Mouse (Mus musculus) C2C12 (cell line): ENCODE measurements around the gene Ror1. TPM values are rescaled to one million over a fixed set of nuclear protein-coding genes. Genes with fewer than 3 reads are reported as not detected.

Source experiments
- H3K27me3 ChIP-seq: one replicate; pipeline ENCODE4 v1.6.1; 2011; ENCODE audit not compliant: control insufficient read depth, insufficient read depth, insufficient read length
- H3K36me3 ChIP-seq: one replicate; pipeline ENCODE4 v1.6.1; 2011; ENCODE audit not compliant: control insufficient read depth, insufficient read depth
- H3K4me3 ChIP-seq: one replicate; pipeline ENCODE4 v1.5.1; 2011; ENCODE audit warnings: mild to moderate bottlenecking, control low read depth; ENCODE audit not compliant: poor library complexity, insufficient read depth, severe bottlenecking
- H3K79me2 ChIP-seq: one replicate; pipeline ENCODE4 v1.6.1; 2011; ENCODE audit not compliant: control insufficient read depth, insufficient read depth
- H3K79me3 ChIP-seq: one replicate; pipeline ENCODE4 v1.6.1; 2011; ENCODE audit warnings: low read depth, control low read depth
- H3ac ChIP-seq: one replicate; pipeline ENCODE3; 2011; ENCODE audit warnings: low read depth; ENCODE audit not compliant: control insufficient read depth, insufficient read length
- CEBPB ChIP-seq: IDR thresholded peaks from one replicate; pipeline ENCODE4 v1.6.1; 2011; ENCODE audit warnings: low read depth, mild to moderate bottlenecking, control low read depth, moderate library complexity
- CTCF ChIP-seq: IDR thresholded peaks from one replicate; pipeline ENCODE4 v1.5.1; 2011; ENCODE audit not compliant: control insufficient read depth, insufficient read depth, insufficient read length
- FOSL1 ChIP-seq: IDR thresholded peaks from one replicate; pipeline ENCODE4 v1.8.0; 2011; ENCODE audit warnings: mild to moderate bottlenecking, low read length; ENCODE audit not compliant: poor library complexity, insufficient read depth, severe bottlenecking
- MAX ChIP-seq: IDR thresholded peaks from one replicate; pipeline ENCODE4 v1.6.1; 2011; ENCODE audit warnings: mild to moderate bottlenecking, control low read depth
- MYOD1 ChIP-seq: IDR thresholded peaks from one replicate; pipeline ENCODE4 v1.6.1; 2011; ENCODE audit warnings: low read depth; ENCODE audit not compliant: control insufficient read depth, insufficient read length
- MYOG ChIP-seq: IDR thresholded peaks from one replicate; pipeline ENCODE4 v1.6.1; 2011; ENCODE audit not compliant: control insufficient read depth, insufficient read length; ENCODE audit errors: extremely low read depth
- USF1 ChIP-seq: IDR thresholded peaks from one replicate; pipeline ENCODE4 v1.6.1; 2011; ENCODE audit warnings: low read depth, mild to moderate bottlenecking, control low read depth, moderate library complexity
- polyA plus RNA-seq: library from polyadenylated mRNA; unstranded; fragments of >200 nt; fragmentation: generic; extraction: Trizol; gene quantifications from one replicate; pipeline ENCODE4 v1.2.1, GENCODE M21; 2012; ENCODE audit warnings: missing spikeins

Ror1 gene
- polyA plus RNA-seq, 1 experiment, result 0.04 TPM

DNA sequence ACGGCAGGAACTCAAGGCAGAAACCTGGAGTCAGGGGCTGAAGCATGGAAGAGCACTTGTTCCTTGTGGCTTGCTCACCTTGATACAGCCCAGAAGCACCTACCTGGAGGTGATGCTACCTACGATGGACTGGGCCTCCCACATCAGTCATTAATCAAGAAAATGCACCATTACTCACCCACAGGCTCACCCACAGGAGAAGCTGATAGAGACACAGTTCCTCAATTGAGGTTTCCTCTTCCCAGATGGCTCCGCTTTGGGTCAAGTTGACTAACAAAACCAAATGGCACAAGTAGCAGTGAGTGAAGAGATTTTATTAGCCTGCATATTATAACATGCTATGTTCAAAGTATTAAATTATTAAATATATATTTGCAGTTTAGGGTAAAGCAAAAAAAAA lies 392.9 kb downstream of the Ror1 start:
- Histone ChIP-seq H3K4me3 (no peak overlapping the region), H3K79me2 (no peaks in the 10 kb centered on the region), H3ac (no peak overlapping the region), H3K79me3 (no peaks in the 10 kb centered on the region), H3K27me3 (no peaks in the 10 kb centered on the region), H3K36me3 (no peaks in the 10 kb centered on the region)
- TF ChIP-seq MYOD1 (no peak), CTCF (no peak), FOSL1 (no peak), USF1 (no peak), CEBPB (no peak), MAX (no peak), MYOG (no peak)

Other genes with a start within 250 kb of the Ror1 start
- gene Pgm1, start 166.4 kb upstream of the Ror1 start, polyA plus RNA-seq, result 41.0 TPM
- gene Itgb3bp, start 166.0 kb upstream of the Ror1 start, polyA plus RNA-seq, result 5.0 TPM